Mouse (Mus musculus) CH12.LX (cell line): ENCODE data around the gene Ddah1. TPM values are rescaled to one million over a fixed set of nuclear protein-coding genes. Genes with fewer than 3 reads are reported as not detected.

Experiments used
- DNase-seq: peaks from one replicate; pipeline ENCODE4 v3.0.0-alpha.2; 2013; ENCODE audit errors: extremely low read depth
- H3K27ac ChIP-seq: 2 replicates; pipeline ENCODE4 v1.5.1; 2012; ENCODE audit warnings: low read depth, mild to moderate bottlenecking, control low read depth, moderate library complexity; ENCODE audit not compliant: insufficient read depth
- H3K27me3 ChIP-seq: replicated peaks from 2 replicates; pipeline ENCODE3; 2012; ENCODE audit warnings: inconsistent platforms
- H3K36me3 ChIP-seq, 2 experiments: replicated peaks in 1 of 2; 2 replicates each; pipeline versions ENCODE3 to v1.6.1; 2012; ENCODE audit warnings: inconsistent platforms in 1 of 2, low read length in 1 of 2, mild to moderate bottlenecking in 1 of 2, mixed read lengths in 1 of 2, moderate library complexity in 1 of 2; ENCODE audit not compliant: control insufficient read depth in 1 of 2, insufficient read depth in 1 of 2
- H3K4me1 ChIP-seq, 2 experiments: 2 replicates each; pipeline ENCODE4 v1.6.1; 2012; ENCODE audit warnings: inconsistent platforms in 1 of 2, moderate library complexity in 1 of 2; ENCODE audit not compliant: insufficient read depth in 2 of 2, control insufficient read depth in 1 of 2
- H3K4me2 ChIP-seq: 2 replicates; pipeline ENCODE4 v1.6.1; 2012; ENCODE audit warnings: low read depth, mild to moderate bottlenecking, control low read depth; ENCODE audit not compliant: poor library complexity, insufficient read depth, severe bottlenecking
- H3K4me3 ChIP-seq, 3 experiments: fragments of 150-350 bp in 1 of 3; sonication (generic) in 1 of 3; replicated peaks in 1 of 3; 2 replicates each; pipeline versions ENCODE3 to v1.5.1; 2011 to 2012; ENCODE audit warnings: low read depth in 2 of 3, low read length in 2 of 3, mild to moderate bottlenecking in 2 of 3, moderate library complexity in 2 of 3, control low read depth in 1 of 3, improper control_type of control experiment in 1 of 3, inconsistent platforms in 1 of 3, mixed read lengths in 1 of 3; ENCODE audit not compliant: poor library complexity in 1 of 3
- H3K79me2 ChIP-seq: replicated peaks from 2 replicates; pipeline ENCODE4 v1.6.1; 2012; ENCODE audit warnings: mild to moderate bottlenecking, moderate library complexity; ENCODE audit not compliant: control insufficient read depth, poor library complexity, insufficient read depth, severe bottlenecking; ENCODE audit errors: extremely low read depth
- H3K9ac ChIP-seq: 2 replicates; pipeline ENCODE4 v1.6.1; 2012; ENCODE audit warnings: low read depth, mild to moderate bottlenecking, control low read depth, moderate library complexity; ENCODE audit not compliant: insufficient read depth
- H3K9me3 ChIP-seq: replicated peaks from 2 replicates; pipeline ENCODE3; 2012; ENCODE audit warnings: low read length, inconsistent platforms, mixed read lengths
- CHD1 ChIP-seq: IDR thresholded peaks from 2 replicates; pipeline ENCODE4 v1.6.1; 2012; ENCODE audit warnings: low read depth, low read length, improper control_type of control experiment, inconsistent platforms
- CTCF ChIP-seq, 2 experiments: IDR thresholded peaks in 1 of 2; conservative IDR thresholded peaks in 1 of 2; 2 replicates each; pipeline ENCODE4 v1.5.1; 2011 to 2012; ENCODE audit warnings: low read depth in 2 of 2, low read length in 2 of 2, improper control_type of control experiment in 1 of 2, inconsistent platforms in 1 of 2, mild to moderate bottlenecking in 1 of 2, moderate library complexity in 1 of 2
- E2F4 ChIP-seq: IDR thresholded peaks from 2 replicates; pipeline ENCODE4 v1.6.1; 2011; ENCODE audit warnings: low read depth, low read length, improper control_type of control experiment; ENCODE audit not compliant: insufficient replicate concordance
- EP300 ChIP-seq: IDR thresholded peaks from 2 replicates; pipeline ENCODE4 v1.6.1; 2011; ENCODE audit warnings: low read length, improper control_type of control experiment
- ETS1 ChIP-seq: conservative IDR thresholded peaks from 2 replicates; pipeline ENCODE4 v1.6.1; 2012; ENCODE audit warnings: low read depth, mild to moderate bottlenecking, inconsistent platforms, low read length, improper control_type of control experiment, moderate library complexity
- HCFC1 ChIP-seq: IDR thresholded peaks from 2 replicates; pipeline ENCODE4 v1.6.1; 2012; ENCODE audit warnings: low read depth, mild to moderate bottlenecking, inconsistent platforms, low read length, improper control_type of control experiment
- IRF4 ChIP-seq: IDR thresholded peaks from 2 replicates; pipeline ENCODE4 v1.6.1; 2014; ENCODE audit warnings: low read depth, mild to moderate bottlenecking, inconsistent platforms, low read length, improper control_type of control experiment
- KAT2A ChIP-seq: IDR thresholded peaks from 2 replicates; pipeline ENCODE4 v1.6.1; 2012; ENCODE audit warnings: low read length, improper control_type of control experiment, inconsistent platforms; ENCODE audit not compliant: insufficient replicate concordance
- MYC ChIP-seq: IDR thresholded peaks from 2 replicates; pipeline ENCODE4 v1.6.1; 2011; ENCODE audit warnings: low read depth, mild to moderate bottlenecking, improper control_type of control experiment, low read length
- PAX5 ChIP-seq: IDR thresholded peaks from 2 replicates; pipeline ENCODE4 v1.6.1; 2012; ENCODE audit warnings: low read length, inconsistent platforms, mixed read lengths
- POLR2A ChIP-seq: IDR thresholded peaks from 2 replicates; pipeline ENCODE4 v1.6.1; 2011; ENCODE audit warnings: low read depth, mild to moderate bottlenecking, improper control_type of control experiment, low read length
- POLR2AphosphoS2 ChIP-seq: IDR thresholded peaks from 2 replicates; pipeline ENCODE4 v1.6.1; 2011; ENCODE audit warnings: low read depth, low read length, improper control_type of control experiment
- RAD21 ChIP-seq: IDR thresholded peaks from 2 replicates; pipeline ENCODE4 v1.6.1; 2011; ENCODE audit warnings: low read depth, mild to moderate bottlenecking, low read length, improper control_type of control experiment, moderate library complexity
- SIN3A ChIP-seq: IDR thresholded peaks from 2 replicates; pipeline ENCODE4 v1.6.1; 2012; ENCODE audit warnings: low read length, improper control_type of control experiment, inconsistent platforms
- SMC3 ChIP-seq: IDR thresholded peaks from 2 replicates; pipeline ENCODE4 v1.6.1; 2011; ENCODE audit warnings: low read depth, low read length, improper control_type of control experiment
- TBP ChIP-seq: conservative IDR thresholded peaks from 2 replicates; pipeline ENCODE4 v1.6.1; 2011; ENCODE audit warnings: low read depth, low read length, improper control_type of control experiment
- USF1 ChIP-seq: IDR thresholded peaks from 2 replicates; pipeline ENCODE4 v1.6.1; 2014; ENCODE audit warnings: low read depth, mild to moderate bottlenecking, inconsistent platforms, low read length, improper control_type of control experiment
- ZMIZ1 ChIP-seq: IDR thresholded peaks from 2 replicates; pipeline ENCODE4 v1.6.1; 2012; ENCODE audit warnings: low read depth, mild to moderate bottlenecking, inconsistent platforms, low read length, improper control_type of control experiment
- dilution Hi-C: fragments of 300-500 bp; cut with MboI; formaldehyde crosslinking; loops from 2 replicates; pipeline ENCODE4 v1.14.3; 2020; ENCODE audit warnings: low sequenced_read_pairs; ENCODE audit not compliant: extremely low pct_unique_long_range_greater_than_20kb, extremely low pct_ligation_motif_present
- in situ Hi-C: fragments of 300-500 bp; cut with MboI; formaldehyde crosslinking; loops from 3 replicates; pipeline ENCODE4 v1.14.3; 2019; ENCODE audit warnings: low sequenced_read_pairs, low pct_ligation_motif_present, low pct_unique_long_range_greater_than_20kb, mixed read lengths
- polyA plus RNA-seq: library from polyadenylated mRNA; unstranded; fragments of >175 nt; gene quantifications from 2 replicates; pipeline ENCODE4 v1.2.1, GENCODE M21; 2012; ENCODE audit warnings: low read depth; ENCODE audit not compliant: insufficient read length
- total RNA-seq, 2 experiments: library from RNA; depleted of rRNA; stranded (reverse); fragments of 300-350 nt in 1 of 2; fragments of >200 nt in 1 of 2; gene quantifications; 2 replicates each; pipeline ENCODE4 v1.2.3; 2012 to 2014

Gene Ddah1
- total and polyA plus RNA-seq, 3 experiments: not detected

DNA sequence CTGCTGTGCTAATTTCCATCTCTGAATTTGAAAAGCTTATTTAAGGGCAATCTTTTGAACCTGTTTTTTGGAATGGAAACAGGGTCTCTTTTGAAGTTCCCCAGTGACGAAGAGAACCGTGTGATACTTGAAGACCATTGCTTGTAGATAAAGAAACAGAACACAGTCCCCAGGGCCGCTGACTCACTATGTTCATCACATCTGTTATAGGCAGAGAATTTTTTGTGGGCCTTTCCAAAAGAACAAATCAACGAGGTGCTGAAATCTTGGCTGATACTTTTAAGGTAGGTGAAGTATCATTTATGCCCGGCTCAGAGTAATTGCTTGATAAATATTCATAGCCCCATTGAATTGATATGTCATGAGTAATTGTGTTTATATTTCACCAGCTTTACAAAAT, 93.6 kb downstream of the Ddah1 start:
- dilution Hi-C loops: no loop called here
- no peaks in the 10 kb centered on the region for H3K4me1 ChIP-seq
- DNase-seq: no peak
- no peak overlapping the region for H3K4me2 ChIP-seq
- no peak overlapping the region for H3K27ac ChIP-seq
- no peaks in the 10 kb centered on the region for H3K36me3 ChIP-seq
- in situ Hi-C loops: no loop called here
- TF ChIP-seq ETS1 (no peak), E2F4 (no peak), HCFC1 (no peak), TBP (no peak), SIN3A (no peak), POLR2A (no peak), USF1 (no peak), ZMIZ1 (no peak), CTCF (conservative IDR thresholded peaks at IDR 0.05 in 1 of 2, IDR thresholded peaks at IDR 0.05 in 1 of 2; ENCODE audit: low read depth in 2 of 2, low read length in 2 of 2) (no peak), PAX5 (no peak), POLR2AphosphoS2 (no peak), RAD21 (no peak), KAT2A (no peak), CHD1 (no peak), IRF4 (no peak)
- no peak overlapping the region for H3K9ac ChIP-seq
- no peaks in the 10 kb centered on the region for H3K9me3 ChIP-seq
- no peaks in the 10 kb centered on the region for H3K27me3 ChIP-seq
- no peaks in the 10 kb centered on the region for H3K79me2 ChIP-seq
- H3K4me3 ChIP-seq: no peak overlapping the region

DNA sequence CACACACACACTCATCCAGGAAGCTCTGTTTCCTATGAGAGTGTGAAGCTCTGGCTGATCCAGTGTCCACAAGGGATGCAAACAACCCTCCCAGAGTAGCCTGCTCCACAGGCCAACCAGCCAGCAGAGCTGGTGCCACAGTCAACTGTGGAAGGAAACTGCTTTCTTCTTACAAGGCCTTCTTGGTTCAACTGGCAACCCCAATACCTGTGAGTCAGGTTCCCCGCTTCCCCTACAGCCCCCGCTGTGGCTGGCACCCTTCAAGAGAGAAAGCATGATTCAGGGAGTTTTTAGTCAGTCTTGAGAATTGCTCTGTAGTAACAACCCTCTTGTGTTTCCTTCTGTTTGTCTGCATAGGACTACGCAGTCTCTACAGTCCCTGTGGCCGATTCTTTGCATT, 94.3 kb downstream of the Ddah1 start:
- in situ Hi-C loops (no loop called here), dilution Hi-C loops (no loop called here)
- no peak for DNase-seq

DNA sequence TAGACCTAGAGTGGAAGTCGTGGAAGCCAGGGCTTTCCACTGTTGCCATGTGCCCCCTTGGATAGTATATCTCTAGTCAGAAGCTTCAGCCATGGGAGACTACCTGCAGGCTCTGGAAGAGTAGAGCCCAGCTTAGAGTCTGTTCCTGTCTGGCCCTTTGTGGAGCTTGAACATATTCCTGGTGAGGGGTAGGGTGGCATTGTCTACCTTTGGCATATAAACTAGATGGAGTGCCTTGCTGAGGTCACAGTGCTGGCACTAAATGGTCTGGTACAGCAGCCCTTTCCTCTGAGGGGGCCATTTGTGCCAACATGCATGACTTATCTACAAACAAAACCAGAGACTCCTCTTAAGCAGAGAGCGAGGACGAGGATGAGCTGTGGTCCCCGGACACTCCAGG, 95.2 kb downstream of the Ddah1 start:
- Histone ChIP-seq H3K9ac (no peak overlapping the region), H3K4me2 (no peak overlapping the region), H3K36me3 (no peaks in the 10 kb centered on the region), H3K27ac (no peak overlapping the region), H3K79me2 (no peaks in the 10 kb centered on the region), H3K4me1 (no peaks in the 10 kb centered on the region), H3K4me3 (no peak overlapping the region), H3K9me3 (no peaks in the 10 kb centered on the region), H3K27me3 (no peaks in the 10 kb centered on the region)
- in situ Hi-C loops: no loop called here
- DNase-seq: no peak
- dilution Hi-C loops: no loop called here
- no peak for TF ChIP-seq MYC
- no peak for TF ChIP-seq SMC3
- TF ChIP-seq KAT2A: no peak
- no peak for TF ChIP-seq EP300

More for the DNA sequence above, 94.3 kb downstream of the Ddah1 start:
- Histone ChIP-seq H3K9me3 (no peaks in the 10 kb centered on the region), H3K9ac (no peak overlapping the region), H3K36me3 (no peaks in the 10 kb centered on the region), H3K4me2 (no peak overlapping the region), H3K27me3 (no peaks in the 10 kb centered on the region), H3K27ac (no peak overlapping the region), H3K79me2 (no peaks in the 10 kb centered on the region), H3K4me1 (no peaks in the 10 kb centered on the region), H3K4me3 (no peak overlapping the region)
- no peak for TF ChIP-seq E2F4
